Mouse (Mus musculus) lung, postnatal 0 days (tissue): ENCODE measurements around the gene Trim34a. TPM values are rescaled to one million over a fixed set of nuclear protein-coding genes. Genes with fewer than 3 reads are reported as not detected.

ENCODE experiments used
- ATAC-seq: fragments of 200-750 bp; cut with Nextera tagmentation; 2 replicates; pipeline ENCODE4 v1.8.0; 2017; ENCODE audit warnings: moderate library complexity
- DNase-seq: peaks from one replicate; pipeline ENCODE4 v3.0.0-alpha.2; 2016; ENCODE audit warnings: low spot score
- H3K27ac ChIP-seq: fragments of 300-500 bp; sonication (generic); 2 replicates; pipeline ENCODE4 v1.5.1; 2014; ENCODE audit warnings: antibody characterized with exemption, mild to moderate bottlenecking, low read length, mixed read lengths
- H3K27me3 ChIP-seq: fragments of 300-500 bp; sonication (generic); replicated peaks from 2 replicates; pipeline ENCODE4 v1.6.1; 2014; ENCODE audit warnings: low read length, mixed read lengths; ENCODE audit not compliant: insufficient read depth
- H3K36me3 ChIP-seq: fragments of 300-500 bp; sonication (generic); 2 replicates; pipeline ENCODE4 v1.6.1; 2014; ENCODE audit warnings: low read length, mixed read lengths; ENCODE audit not compliant: insufficient read depth
- H3K4me1 ChIP-seq: fragments of 300-500 bp; sonication (generic); 2 replicates; pipeline ENCODE4 v1.6.1; 2014; ENCODE audit warnings: antibody characterized with exemption, low read depth, low read length, mixed read lengths; ENCODE audit not compliant: insufficient read depth
- H3K4me2 ChIP-seq: fragments of 300-500 bp; sonication (generic); replicated peaks from 2 replicates; pipeline ENCODE4 v1.6.1; 2014; ENCODE audit warnings: low read depth, mild to moderate bottlenecking, low read length, moderate library complexity, mixed read lengths
- H3K4me3 ChIP-seq: fragments of 300-500 bp; sonication (generic); 2 replicates; pipeline ENCODE4 v1.5.1; 2014; ENCODE audit warnings: low read depth, low read length
- H3K9ac ChIP-seq: fragments of 300-500 bp; sonication (generic); replicated peaks from 2 replicates; pipeline ENCODE4 v1.6.1; 2014; ENCODE audit warnings: low read depth, mild to moderate bottlenecking
- H3K9me3 ChIP-seq: fragments of 300-500 bp; sonication (generic); 2 replicates; pipeline ENCODE4 v1.6.1; 2016; ENCODE audit warnings: low read length, mixed read lengths
- CTCF ChIP-seq: IDR thresholded peaks from 2 replicates; pipeline ENCODE4 v1.5.1; 2016; ENCODE audit warnings: antibody characterized with exemption, mild to moderate bottlenecking
- EP300 ChIP-seq: IDR thresholded peaks from 2 replicates; pipeline ENCODE4 v1.6.1; 2016; ENCODE audit warnings: antibody characterized with exemption, mild to moderate bottlenecking, control low read depth
- WGBS: fragments of 180-500 bp; shearing (Covaris S2); extraction: QIAGEN DNeasy Blood & Tissue Kit; methylation state at CpG from one replicate; pipeline ENCODE4 v1.1.7; 2014; 5-methylcytosine and 5-hydroxymethylcytosine counted together
- polyA plus RNA-seq: library from polyadenylated mRNA; unstranded; fragments of >200 nt; fragmentation: Nextera tagmentation; extraction: Ambion mirVana; gene quantifications from 2 replicates; pipeline ENCODE4 v1.2.1, GENCODE M21; 2015

Gene Trim34a
- polyA plus RNA-seq: 6.5 and 7.3 TPM in 2 replicates

- DNase-seq (peak; percentile 96), ATAC-seq (peak; percentile 95)
- TF ChIP-seq EP300: no peak
- TF ChIP-seq CTCF: peak; percentile 81
- 5% methylated on average over 13 of the region's 13 CpGs for WGBS
- Histone ChIP-seq H3K27me3 (no peaks in the 10 kb centered on the region), H3K36me3 (no peaks in the 10 kb centered on the region), H3K9ac (peak within 1 kb of the TSS; percentile 78), H3K4me3 (peak within 1 kb of the TSS; percentile 71), H3K4me2 (peak within 1 kb of the TSS; percentile 75), H3K9me3 (no peaks in the 10 kb centered on the region), H3K4me1 (no peaks in the 10 kb centered on the region), H3K27ac (peak within 1 kb of the TSS; percentile 86)
Observed at GRCm38 (mm10) chr7:104244287-104245181, at the start of gene Trim34a. TSS of gene Trim34a (plus strand) at chr7:104244457.

- ATAC-seq (no peak), DNase-seq (no peak)
- Histone ChIP-seq H3K9me3 (no peaks in the 10 kb centered on the region), H3K36me3 (no peaks in the 10 kb centered on the region), H3K4me3 (no peak within 1 kb of the TSS), H3K27me3 (no peaks in the 10 kb centered on the region), H3K27ac (no peak within 1 kb of the TSS), H3K9ac (no peak within 1 kb of the TSS), H3K4me1 (no peaks in the 10 kb centered on the region), H3K4me2 (no peak within 1 kb of the TSS)
- 74% methylated on average over 6 of the region's 6 CpGs for WGBS
- TF ChIP-seq EP300: no peak
- no peak for TF ChIP-seq CTCF
Observed at GRCm38 (mm10) chr7:104195885-104196284, 48.4 kb upstream of the Trim34a start, which contains the start of gene Olfr649. TSS of gene Olfr649 (minus strand) at chr7:104195985.

- no peaks in the 10 kb centered on the region for H3K4me1 ChIP-seq
- H3K27me3 ChIP-seq: no peaks in the 10 kb centered on the region
- H3K4me3 ChIP-seq: no peak overlapping the region
- H3K9me3 ChIP-seq: no peaks in the 10 kb centered on the region
- no peak overlapping the region for H3K4me2 ChIP-seq
- DNase-seq: peak; percentile 76
- H3K27ac ChIP-seq: no peak overlapping the region
- H3K9ac ChIP-seq: no peak overlapping the region
- TF ChIP-seq EP300 (no peak), CTCF (peak; percentile 96)
- ATAC-seq: peak; percentile 59
- H3K36me3 ChIP-seq: no peaks in the 10 kb centered on the region
- WGBS: 2% methylated on average over 5 of the region's 5 CpGs
Observed at GRCm38 (mm10) chr7:104199822-104200221, 44.4 kb upstream of the Trim34a start.

GRCm38 (mm10) chr7:104206197-104206596 lies 38.1 kb upstream of the Trim34a start:
- H3K9me3 ChIP-seq: no peaks in the 10 kb centered on the region
- no peak for TF ChIP-seq CTCF
- no peak for TF ChIP-seq EP300
- H3K36me3 ChIP-seq: no peaks in the 10 kb centered on the region
- ATAC-seq: peak; percentile 25; the same call in 1 of the 2 replicates
- no peaks in the 10 kb centered on the region for H3K27me3 ChIP-seq
- 88% methylated on average over 7 of the region's 7 CpGs for WGBS
- H3K9ac ChIP-seq: no peak overlapping the region
- no peak overlapping the region for H3K4me3 ChIP-seq
- no peak overlapping the region for H3K27ac ChIP-seq
- no peak overlapping the region for H3K4me2 ChIP-seq
- peak; percentile 8 for DNase-seq
- no peaks in the 10 kb centered on the region for H3K4me1 ChIP-seq

- no peaks in the 10 kb centered on the region for H3K27me3 ChIP-seq
- H3K4me3 ChIP-seq: no peak overlapping the region
- H3K9me3 ChIP-seq: no peaks in the 10 kb centered on the region
- no peak overlapping the region for H3K27ac ChIP-seq
- ATAC-seq: no peak
- 46% methylated on average over 1 of the region's 1 CpGs for WGBS
- H3K36me3 ChIP-seq: no peaks in the 10 kb centered on the region
- no peak overlapping the region for H3K4me2 ChIP-seq
- TF ChIP-seq CTCF (no peak), EP300 (no peak)
- DNase-seq: peak; percentile 29
- H3K4me1 ChIP-seq: no peaks in the 10 kb centered on the region; the same call in 1 of the 2 replicates
- no peak overlapping the region for H3K9ac ChIP-seq
Observed at GRCm38 (mm10) chr7:104216011-104216535, 28.2 kb upstream of the Trim34a start.

- no peak for ATAC-seq
- no peak for TF ChIP-seq EP300
- TF ChIP-seq CTCF: no peak
- 82% methylated on average over 2 of the region's 2 CpGs for WGBS
- no peak overlapping the region for H3K4me2 ChIP-seq
- no peaks in the 10 kb centered on the region for H3K36me3 ChIP-seq
- peak; percentile 9 for DNase-seq
- H3K4me1 ChIP-seq: no peaks in the 10 kb centered on the region; the same call in 1 of the 2 replicates
- H3K9me3 ChIP-seq: no peaks in the 10 kb centered on the region
- no peak overlapping the region for H3K9ac ChIP-seq
- no peaks in the 10 kb centered on the region for H3K27me3 ChIP-seq
- H3K4me3 ChIP-seq: no peak overlapping the region
- H3K27ac ChIP-seq: no peak overlapping the region
Observed at GRCm38 (mm10) chr7:104217881-104218280, 26.4 kb upstream of the Trim34a start.
